ENCODE assay signal across 8 mouse cellular contexts in genomic region chr7:80371041-80371751, GRCm38 (mm10). TPM values are rescaled to one million over a fixed set of nuclear protein-coding genes. Genes with fewer than 3 reads are reported as not detected.
A peak's percentile ranks its signal among the peaks of the same experiment; 100 is the strongest.
DNase-seq lines count a peak whose midpoint lies in the region; ATAC-seq and TF ChIP-seq lines count a peak whose summit lies in the region.

Gene Man2a2, minus strand, starts transcription at chr7:80371375.

- peak; percentile 37; the same call in 1 of the 2 replicates for ATAC-seq in cerebellum, adult (ENCODE audit: insufficient number of reproducible peaks, low FRiP score, low TSS enrichment)
- ATAC-seq in embryonic facial prominence, embryonic 11.5 days (replicated peaks; ENCODE audit: insufficient number of reproducible peaks, low FRiP score, low TSS enrichment, low read depth), result peak; percentile 68
- peak; percentile 78 for ATAC-seq in limb, embryonic 14.5 days (ENCODE audit: low FRiP score, low read depth)
- peak; percentile 80 for ATAC-seq in midbrain, embryonic 15.5 days (replicated peaks)

- H3K27ac ChIP-seq in embryonic facial prominence, embryonic 11.5 days (replicated peaks; ENCODE audit: low read depth, low read length), result peak within 1 kb of the TSS; percentile 72
- H3K27ac ChIP-seq in limb, embryonic 14.5 days (replicated peaks; ENCODE audit: low read depth, low read length), result peak within 1 kb of the TSS; percentile 82
- peak within 1 kb of the TSS; percentile 85 for H3K27ac ChIP-seq in midbrain, embryonic 15.5 days

- peaks cover 7% of the 10 kb centered on the region; the same call in 1 of the 2 replicates for H3K36me3 ChIP-seq in embryonic facial prominence, embryonic 11.5 days (replicated peaks; ENCODE audit: control insufficient read depth, insufficient read depth, low read depth, low read length)
- H3K36me3 ChIP-seq in limb, embryonic 14.5 days (ENCODE audit: control insufficient read depth, insufficient read depth, low read length), result peaks cover 25% of the 10 kb centered on the region
- H3K36me3 ChIP-seq in midbrain, embryonic 15.5 days (replicated peaks), result peaks cover 16% of the 10 kb centered on the region

- peak within 1 kb of the TSS; percentile 91 for H3K4me3 ChIP-seq in embryonic facial prominence, embryonic 11.5 days (ENCODE audit: low read depth, low read length)
- H3K4me3 ChIP-seq in limb, embryonic 14.5 days (replicated peaks; ENCODE audit: low read length), result peak within 1 kb of the TSS; percentile 91
- peak within 1 kb of the TSS; percentile 95 for H3K4me3 ChIP-seq in midbrain, embryonic 15.5 days

- no peak for TF ChIP-seq POLR2A in limb, embryonic 14.5 days (IDR thresholded peaks at IDR 0.05; ENCODE audit: borderline replicate concordance, extremely low read depth, insufficient read depth, insufficient read length)

- under 1% methylated on average over 58 of the region's 86 CpGs for WGBS in embryonic facial prominence, embryonic 11.5 days
- 1% methylated on average over 52 of the region's 86 CpGs for WGBS in limb, embryonic 14.5 days
- WGBS in midbrain, embryonic 15.5 days, result under 1% methylated on average over 60 of the region's 86 CpGs

- H3K4me2 ChIP-seq in embryonic facial prominence, embryonic 11.5 days (ENCODE audit: low read depth, low read length), result peak within 1 kb of the TSS; percentile 78
- peak within 1 kb of the TSS; percentile 68 for H3K4me2 ChIP-seq in limb, embryonic 14.5 days (replicated peaks; ENCODE audit: low read depth, low read length, severe bottlenecking)
- H3K4me2 ChIP-seq in midbrain, embryonic 15.5 days, result peak within 1 kb of the TSS; percentile 53

- peak within 1 kb of the TSS; percentile 86 for H3K9ac ChIP-seq in embryonic facial prominence, embryonic 11.5 days (replicated peaks; ENCODE audit: low read length)
- H3K9ac ChIP-seq in limb, embryonic 14.5 days (ENCODE audit: low read depth, low read length, severe bottlenecking), result peak within 1 kb of the TSS; percentile 88
- peak within 1 kb of the TSS; percentile 92 for H3K9ac ChIP-seq in midbrain, embryonic 15.5 days

- H3K4me1 ChIP-seq in embryonic facial prominence, embryonic 11.5 days (ENCODE audit: control insufficient read depth, insufficient read depth, low read length), result peaks cover 2% of the 10 kb centered on the region; the same call in 1 of the 2 replicates
- peaks cover 12% of the 10 kb centered on the region for H3K4me1 ChIP-seq in limb, embryonic 14.5 days (ENCODE audit: control insufficient read depth, insufficient read depth, low read length)
- H3K4me1 ChIP-seq in midbrain, embryonic 15.5 days, result peaks cover 28% of the 10 kb centered on the region

- DNase-seq in cerebellum, adult 9-11 months, result no peak
- DNase-seq in embryonic facial prominence, embryonic 11.5 days (ENCODE audit: low spot score), result peak; percentile 86
- DNase-seq in heart, adult 8-10 months (ENCODE audit: low spot score), result no peak
- DNase-seq in kidney, adult 8-10 months, result peak; percentile 52 to 59
- peak; percentile 64 for DNase-seq in limb, embryonic 14.5 days (ENCODE audit: low spot score)
- DNase-seq in spleen, adult 18-20 months, result peak; percentile 72 to 89

- no peaks in the 10 kb centered on the region for H3K27me3 ChIP-seq in embryonic facial prominence, embryonic 11.5 days (ENCODE audit: control insufficient read depth, insufficient read depth, low read length)
- H3K27me3 ChIP-seq in limb, embryonic 14.5 days (ENCODE audit: control insufficient read depth, insufficient read depth, low read length), result no peaks in the 10 kb centered on the region
- H3K27me3 ChIP-seq in midbrain, embryonic 15.5 days (replicated peaks), result no peaks in the 10 kb centered on the region

- H3K9me3 ChIP-seq in embryonic facial prominence, embryonic 11.5 days (replicated peaks; ENCODE audit: control insufficient read depth, low read length), result no peaks in the 10 kb centered on the region
- no peaks in the 10 kb centered on the region for H3K9me3 ChIP-seq in limb, embryonic 14.5 days (ENCODE audit: control insufficient read depth, low read length)
- no peaks in the 10 kb centered on the region for H3K9me3 ChIP-seq in midbrain, embryonic 15.5 days

RNA-seq across cellular contexts. Expression of gene Man2a2, which starts in this region (rescaled TPM):
- polyA plus RNA-seq in embryonic facial prominence, embryonic 11.5 days (2014; fragmentation: Nextera tagmentation; extraction: Ambion mirVana), result 6.6 and 9.3 TPM in 2 replicates
- total RNA-seq in heart, adult 8-10 months (2022), result 10 to 100 TPM; 61.2 to 66.5 (median 62.8) TPM
- 64.8 and 89.1 TPM in 2 replicates for polyA plus RNA-seq in limb, embryonic 14.5 days (2012; rRNA removed)
- polyA plus RNA-seq in limb, embryonic 14.5 days (2014; fragmentation: Nextera tagmentation; extraction: Ambion mirVana), result 14.8 and 18.4 TPM in 2 replicates
- 26.4 and 28.2 TPM in 2 replicates for polyA plus RNA-seq in midbrain, embryonic 15.5 days (2015; fragmentation: Nextera tagmentation; extraction: Ambion mirVana)

Comparison
In these comparisons a context has a peak if more than half of its experiments do, and no peak if none do; other contexts are left out.
1. DNase-seq: peak in embryonic facial prominence, embryonic 11.5 days (single experiment), kidney, adult 8-10 months (2 of 2), limb, embryonic 14.5 days (single experiment) and spleen, adult 18-20 months (2 of 2); none in cerebellum, adult 9-11 months (single experiment) and heart, adult 8-10 months (single experiment).
2. Peak in every context shown above with its lines, with median percentiles within 50 percentile points of each other: ATAC-seq, H3K27ac ChIP-seq, H3K4me2 ChIP-seq, H3K4me3 ChIP-seq and H3K9ac ChIP-seq.